Mouse (Mus musculus) lung, embryonic 14.5 days (tissue): ENCODE measurements around the gene BC028528. TPM values are rescaled to one million over a fixed set of nuclear protein-coding genes. Genes with fewer than 3 reads are reported as not detected.
"Not testable (repeated sequence)": the region's sequence is repeated elsewhere in the genome, so short reads cannot be mapped to it uniquely, and the experiment has no call there.

Source experiments
- ATAC-seq: fragments of 200-750 bp; cut with Nextera tagmentation; 2 replicates; pipeline ENCODE4 v1.8.0; 2017; ENCODE audit warnings: mild to moderate bottlenecking, moderate TSS enrichment, moderate library complexity; ENCODE audit not compliant: insufficient read depth
- DNase-seq: peaks from one replicate; pipeline ENCODE4 v3.0.0-alpha.2; 2015
- H3K27ac ChIP-seq: fragments of 300-500 bp; sonication (generic); 2 replicates; pipeline ENCODE4 v1.5.1; 2014; ENCODE audit warnings: low read depth, mild to moderate bottlenecking, moderate library complexity
- H3K27me3 ChIP-seq: fragments of 300-500 bp; sonication (generic); 2 replicates; pipeline ENCODE4 v1.6.1; 2014; ENCODE audit warnings: low read length, control low read depth; ENCODE audit not compliant: insufficient read depth
- H3K36me3 ChIP-seq: fragments of 300-500 bp; sonication (generic); 2 replicates; pipeline ENCODE4 v1.6.1; 2014; ENCODE audit warnings: control low read depth; ENCODE audit not compliant: insufficient read depth
- H3K4me1 ChIP-seq: fragments of 300-500 bp; sonication (generic); 2 replicates; pipeline ENCODE4 v1.6.1; 2014; ENCODE audit warnings: antibody characterized with exemption, control low read depth; ENCODE audit not compliant: insufficient read depth
- H3K4me2 ChIP-seq: fragments of 300-500 bp; sonication (generic); 2 replicates; pipeline ENCODE4 v1.6.1; 2014; ENCODE audit warnings: mild to moderate bottlenecking
- H3K4me3 ChIP-seq: fragments of 300-500 bp; sonication (generic); 2 replicates; pipeline ENCODE4 v1.5.1; 2014; ENCODE audit warnings: low read depth, low read length
- H3K9ac ChIP-seq: fragments of 300-500 bp; sonication (generic); 2 replicates; pipeline ENCODE4 v1.6.1; 2014
- H3K9me3 ChIP-seq: fragments of 300-500 bp; sonication (generic); 2 replicates; pipeline ENCODE4 v1.6.1; 2016; ENCODE audit warnings: low read depth, low read length, control low read depth
- CTCF ChIP-seq: IDR thresholded peaks from 2 replicates; pipeline ENCODE4 v1.5.1; 2016; ENCODE audit warnings: antibody characterized with exemption, low read depth
- WGBS: fragments of 180-500 bp; shearing (Covaris S2); extraction: QIAGEN DNeasy Blood & Tissue Kit; methylation state at CpG from one replicate; pipeline ENCODE4 v1.1.7; 2014; 5-methylcytosine and 5-hydroxymethylcytosine counted together
- polyA plus RNA-seq: library from polyadenylated mRNA; unstranded; fragments of >200 nt; fragmentation: Nextera tagmentation; extraction: Ambion mirVana; gene quantifications from 2 replicates; pipeline ENCODE4 v1.2.1, GENCODE M21; 2014

BC028528 gene
- polyA plus RNA-seq, 1 experiment from 2014 or later: 55.4 TPM

DNA sequence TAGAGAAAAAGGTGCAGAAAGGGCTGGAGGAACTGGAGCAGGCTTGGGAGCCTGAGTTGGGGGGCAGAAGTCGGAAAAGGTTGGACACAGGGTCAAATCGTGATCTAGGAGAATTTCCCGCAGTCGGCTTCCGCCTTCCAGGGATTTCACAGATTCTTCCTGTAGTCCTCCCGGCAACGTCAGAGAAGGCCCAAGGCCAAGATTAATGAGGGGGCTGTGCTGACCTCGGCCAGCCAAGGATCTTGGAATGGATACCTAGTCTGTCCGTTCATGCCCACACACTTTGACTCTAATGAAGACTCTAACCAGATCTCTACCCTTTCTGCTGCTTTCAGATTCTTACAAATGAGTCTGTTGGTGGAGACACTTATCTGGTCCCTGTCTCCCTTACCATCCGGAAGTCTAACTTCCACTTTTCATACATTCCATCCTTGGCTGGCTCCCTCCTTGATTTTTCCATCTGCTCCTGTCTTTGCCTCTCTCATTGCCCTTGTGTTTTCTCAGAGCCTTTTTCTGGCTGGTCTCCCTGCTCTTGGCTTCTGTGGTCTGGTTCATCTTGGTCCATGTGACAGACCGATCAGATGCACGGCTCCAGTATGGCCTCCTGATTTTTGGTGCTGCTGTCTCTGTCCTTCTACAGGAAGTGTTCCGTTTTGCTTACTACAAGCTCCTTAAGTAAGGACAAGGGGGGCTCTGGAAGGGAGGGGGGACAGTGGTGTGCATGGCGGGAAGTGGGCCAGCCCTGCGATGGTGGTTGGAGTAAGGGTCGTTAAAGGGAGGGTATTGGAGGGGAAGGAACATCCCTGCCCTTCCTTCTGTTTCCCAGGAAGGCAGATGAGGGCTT, 2.7 kb upstream of the BC028528 start:
- Histone ChIP-seq H3K9ac (peak overlapping the region; percentile 77), H3K36me3 (peaks cover 19% of the 10 kb centered on the region; the same call in 1 of the 2 replicates), H3K4me1 (peaks cover 4% of the 10 kb centered on the region; the same call in 1 of the 2 replicates), H3K4me3 (peak overlapping the region; percentile 70), H3K27me3 (no peaks in the 10 kb centered on the region), H3K9me3 (no peaks in the 10 kb centered on the region), H3K27ac (peak overlapping the region; percentile 86), H3K4me2 (peak overlapping the region; percentile 76)
- ATAC-seq (peak; percentile 13; the same call in 1 of the 2 replicates), DNase-seq (peak; percentile 77)
- TF ChIP-seq CTCF: no peak
- 3% methylated on average over 16 of the region's 16 CpGs for WGBS

GRCm38 (mm10) chr3:95893606-95894316, 2.0 kb upstream of the BC028528 start, which contains the start of gene Aph1a:
Gene Aph1a (plus strand): TSS chr3:95893969.
- DNase-seq (peak; percentile 97), ATAC-seq (peak; percentile 98)
- Histone ChIP-seq H3K4me2 (peak within 1 kb of the TSS; percentile 76), H3K4me3 (peak within 1 kb of the TSS; percentile 70), H3K27ac (peak within 1 kb of the TSS; percentile 94), H3K36me3 (peaks cover 19% of the 10 kb centered on the region; the same call in 1 of the 2 replicates), H3K9ac (peak within 1 kb of the TSS; percentile 77)
- H3K27me3 ChIP-seq, H3K9me3 ChIP-seq, H3K4me1 ChIP-seq: not testable (repeated sequence)
- WGBS: 0% methylated on average over 25 of the region's 43 CpGs

DNA sequence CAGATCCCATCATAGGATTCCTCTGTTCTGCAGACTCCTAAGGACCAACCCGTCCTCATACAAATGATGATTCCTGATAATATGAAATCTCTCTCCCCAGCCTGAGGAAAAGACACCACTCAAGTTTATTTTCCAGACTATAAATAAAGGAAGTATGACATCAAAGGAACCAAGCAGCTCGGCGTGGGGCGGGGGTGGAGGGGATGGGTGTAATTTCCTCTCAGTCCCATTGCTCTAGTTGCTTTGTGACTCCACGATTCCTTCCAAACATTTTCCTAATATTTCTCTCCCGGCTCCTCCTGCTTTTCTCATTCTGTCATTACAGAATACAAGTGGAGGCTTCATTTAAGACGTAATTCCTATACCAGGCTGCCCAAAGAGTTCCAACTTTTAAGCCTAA, 1.3 kb upstream of the BC028528 start:
- Histone ChIP-seq H3K27me3 (no peaks in the 10 kb centered on the region), H3K4me1 (peaks cover 4% of the 10 kb centered on the region; the same call in 1 of the 2 replicates), H3K36me3 (peaks cover 16% of the 10 kb centered on the region; the same call in 1 of the 2 replicates), H3K27ac (peak overlapping the region; percentile 94), H3K4me2 (peak overlapping the region; percentile 76), H3K9ac (peak overlapping the region; percentile 27; the same call in 1 of the 2 replicates), H3K9me3 (no peaks in the 10 kb centered on the region), H3K4me3 (peak overlapping the region; percentile 70)
- DNase-seq: no peak
- TF ChIP-seq CTCF: no peak
- 9% methylated on average over 7 of the region's 7 CpGs for WGBS
- ATAC-seq: peak; percentile 9; the same call in 1 of the 2 replicates

GRCm38 (mm10) chr3:95892066-95893052, 554 bp upstream of the BC028528 start:
- DNase-seq (peak; percentile 58), ATAC-seq (peak; percentile 26; the same call in 1 of the 2 replicates)
- H3K4me3 ChIP-seq: peak overlapping the region; percentile 36
- H3K27ac ChIP-seq: peak overlapping the region; percentile 94
- no peaks in the 10 kb centered on the region for H3K9me3 ChIP-seq
- peaks cover 4% of the 10 kb centered on the region; the same call in 1 of the 2 replicates for H3K4me1 ChIP-seq
- H3K27me3 ChIP-seq: no peaks in the 10 kb centered on the region
- H3K9ac ChIP-seq: peak overlapping the region; percentile 53; the same call in 1 of the 2 replicates
- no peak for TF ChIP-seq CTCF
- H3K36me3 ChIP-seq: peaks cover 14% of the 10 kb centered on the region
- peak overlapping the region; percentile 76 for H3K4me2 ChIP-seq
- 22% methylated on average over 11 of the region's 11 CpGs for WGBS

DNA sequence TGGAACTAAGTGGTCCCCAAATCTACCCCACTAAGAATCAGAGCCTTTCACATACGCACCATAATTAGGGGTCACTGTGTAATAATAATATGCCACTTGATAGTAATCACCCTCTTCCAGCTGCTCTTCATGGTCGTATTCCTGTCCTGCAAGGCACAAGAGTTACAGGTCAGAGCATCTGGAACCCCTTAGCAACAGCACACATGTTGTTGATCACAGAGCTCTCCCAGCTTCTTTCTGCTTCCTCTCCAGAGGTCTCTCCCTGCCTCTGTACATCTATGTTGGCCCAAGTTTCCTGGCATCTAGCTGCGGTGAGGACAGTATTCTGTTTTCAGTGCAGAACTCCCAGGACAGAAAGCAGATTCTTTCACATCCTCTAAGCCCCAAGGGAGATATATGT, 2.1 kb downstream of the BC028528 start:
- Histone ChIP-seq H3K36me3 (peaks cover 10% of the 10 kb centered on the region; the same call in 1 of the 2 replicates), H3K27ac (no peak overlapping the region), H3K4me1 (peaks cover 4% of the 10 kb centered on the region; the same call in 1 of the 2 replicates), H3K9me3 (no peaks in the 10 kb centered on the region), H3K9ac (no peak overlapping the region), H3K4me3 (no peak overlapping the region), H3K27me3 (no peaks in the 10 kb centered on the region), H3K4me2 (peak overlapping the region; percentile 76; the same call in 1 of the 2 replicates)
- TF ChIP-seq CTCF: no peak
- WGBS: 75% methylated on average over 3 of the region's 3 CpGs
- ATAC-seq (no peak), DNase-seq (no peak)

- Histone ChIP-seq H3K27me3 (no peaks in the 10 kb centered on the region), H3K27ac (no peak overlapping the region), H3K36me3 (peaks cover 10% of the 10 kb centered on the region; the same call in 1 of the 2 replicates), H3K4me2 (no peak overlapping the region), H3K9ac (no peak overlapping the region), H3K9me3 (no peaks in the 10 kb centered on the region), H3K4me1 (peaks cover 3% of the 10 kb centered on the region; the same call in 1 of the 2 replicates), H3K4me3 (no peak overlapping the region)
- 69% methylated on average over 4 of the region's 4 CpGs for WGBS
- TF ChIP-seq CTCF: no peak
- no peak for DNase-seq
- no peak for ATAC-seq
Observed at GRCm38 (mm10) chr3:95887596-95887995, 4.2 kb downstream of the BC028528 start.
